Mouse (Mus musculus) forebrain, embryonic 15.5 days (tissue): ENCODE measurements around the gene 2310039H08Rik. TPM values are rescaled to one million over a fixed set of nuclear protein-coding genes. Genes with fewer than 3 reads are reported as not detected.

Source experiments
- ATAC-seq: fragments of 200-750 bp; cut with Nextera tagmentation; replicated peaks from 2 replicates; pipeline ENCODE4 v1.8.0; 2017; ENCODE audit warnings: mild to moderate bottlenecking, moderate TSS enrichment, moderate library complexity
- H3K27ac ChIP-seq: fragments of 300-500 bp; sonication (generic); replicated peaks from 2 replicates; pipeline ENCODE4 v1.5.1; 2015; ENCODE audit warnings: mild to moderate bottlenecking, inconsistent platforms
- H3K27me3 ChIP-seq: fragments of 300-500 bp; sonication (generic); 2 replicates; pipeline ENCODE4 v1.6.1; 2015; ENCODE audit warnings: inconsistent platforms
- H3K36me3 ChIP-seq: fragments of 300-500 bp; sonication (generic); 2 replicates; pipeline ENCODE4 v1.6.1; 2015; ENCODE audit warnings: mild to moderate bottlenecking, inconsistent platforms
- H3K4me1 ChIP-seq: fragments of 300-500 bp; sonication (generic); 2 replicates; pipeline ENCODE4 v1.6.1; 2015; ENCODE audit warnings: inconsistent platforms
- H3K4me2 ChIP-seq: fragments of 300-500 bp; sonication (generic); replicated peaks from 2 replicates; pipeline ENCODE4 v1.6.1; 2015; ENCODE audit warnings: mild to moderate bottlenecking, inconsistent platforms
- H3K4me3 ChIP-seq: fragments of 300-500 bp; sonication (generic); 2 replicates; pipeline ENCODE4 v1.5.1; 2015; ENCODE audit warnings: mild to moderate bottlenecking, inconsistent platforms
- H3K9ac ChIP-seq: fragments of 300-500 bp; sonication (generic); replicated peaks from 2 replicates; pipeline ENCODE4 v1.6.1; 2015; ENCODE audit warnings: mild to moderate bottlenecking, inconsistent platforms
- H3K9me3 ChIP-seq: fragments of 300-500 bp; sonication (generic); 2 replicates; pipeline ENCODE4 v1.6.1; 2016; ENCODE audit warnings: inconsistent platforms
- WGBS: fragments of 180-500 bp; shearing (Covaris S2); methylation state at CpG from one replicate; pipeline ENCODE4 v1.1.7; 2015; ENCODE audit warnings: mixed read lengths; 5-methylcytosine and 5-hydroxymethylcytosine counted together
- polyA plus RNA-seq: library from polyadenylated mRNA; unstranded; fragments of >200 nt; fragmentation: Nextera tagmentation; extraction: Ambion mirVana; gene quantifications from 2 replicates; pipeline ENCODE4 v1.2.1, GENCODE M21; 2015

2310039H08Rik gene
- polyA plus RNA-seq, 1 experiment from 2014 or later, result 56.0 TPM

DNA sequence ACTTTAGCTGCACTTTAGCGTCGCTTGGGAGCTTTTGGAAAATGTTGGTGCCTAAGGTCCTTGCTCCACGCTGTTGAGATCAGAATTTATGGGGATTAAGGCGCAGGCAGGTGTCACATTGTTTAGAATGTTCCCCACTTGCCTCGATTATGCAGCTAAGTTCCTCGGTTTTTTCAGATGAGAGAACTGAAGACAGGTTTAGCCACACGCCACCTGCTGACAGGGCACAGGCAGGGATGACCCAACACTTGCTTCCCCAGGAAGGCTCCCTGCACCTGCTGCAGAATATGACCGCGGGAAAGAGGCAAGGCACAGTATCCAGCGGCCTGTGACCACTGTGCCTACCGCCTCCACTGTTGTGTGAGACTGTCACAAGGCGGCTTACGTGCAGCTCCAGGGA is 43.9 kb downstream of the 2310039H08Rik start:
- no peak for ATAC-seq
- Histone ChIP-seq H3K9me3 (no peaks in the 10 kb centered on the region), H3K9ac (no peak overlapping the region), H3K36me3 (peaks cover 35% of the 10 kb centered on the region), H3K4me3 (no peak overlapping the region), H3K27me3 (no peaks in the 10 kb centered on the region), H3K4me2 (no peak overlapping the region), H3K4me1 (no peaks in the 10 kb centered on the region), H3K27ac (no peak overlapping the region)
- 71% methylated on average over 13 of the region's 13 CpGs for WGBS

DNA sequence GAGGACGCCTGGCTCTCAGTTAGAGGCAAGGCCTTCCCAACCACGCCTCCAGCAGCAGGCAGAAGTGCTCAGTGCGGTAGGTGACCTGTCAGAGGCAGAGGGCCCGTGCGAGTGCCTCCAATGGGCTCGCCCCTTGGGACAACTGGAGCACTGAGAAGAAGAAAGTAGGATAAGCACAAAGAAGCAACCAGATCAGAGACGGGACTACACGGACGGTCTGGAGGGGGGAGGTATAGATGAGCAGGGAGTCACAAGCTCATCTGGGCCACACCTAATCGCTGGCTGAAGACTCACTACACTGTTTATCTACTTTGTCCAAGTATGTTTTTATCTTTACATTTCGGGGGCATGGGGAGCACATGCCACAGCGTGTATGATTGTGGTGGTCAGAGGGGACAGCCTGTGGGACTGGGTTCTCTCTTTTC is 45.3 kb downstream of the 2310039H08Rik start:
- H3K36me3 ChIP-seq, result peaks cover 36% of the 10 kb centered on the region
- H3K4me2 ChIP-seq, result no peak overlapping the region
- no peak overlapping the region for H3K9ac ChIP-seq
- H3K4me3 ChIP-seq, result no peak overlapping the region
- H3K27ac ChIP-seq, result no peak overlapping the region
- no peak for ATAC-seq
- 94% methylated on average over 12 of the region's 12 CpGs for WGBS
- no peaks in the 10 kb centered on the region for H3K4me1 ChIP-seq
- H3K27me3 ChIP-seq, result no peaks in the 10 kb centered on the region
- H3K9me3 ChIP-seq, result no peaks in the 10 kb centered on the region

DNA sequence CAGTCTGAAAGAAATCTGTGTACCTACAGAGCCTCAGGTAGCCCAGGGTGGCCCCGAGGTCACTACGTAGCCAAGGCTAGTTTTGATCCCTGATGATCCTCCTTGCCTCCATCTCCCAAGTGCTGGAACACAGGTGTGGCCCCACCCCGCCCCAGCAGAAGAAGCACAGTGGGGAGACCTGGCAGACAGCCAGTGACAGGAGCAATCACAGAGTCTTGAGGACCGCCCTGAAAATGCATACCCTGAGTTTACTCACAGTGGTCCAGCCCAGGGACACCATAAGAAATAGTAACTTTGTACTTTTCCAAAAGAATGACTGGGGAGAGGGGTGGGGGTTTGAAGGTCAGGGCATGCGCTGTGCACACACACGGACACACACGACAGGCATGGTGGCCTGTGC is 48.2 kb downstream of the 2310039H08Rik start:
- Histone ChIP-seq H3K4me2 (no peak overlapping the region), H3K36me3 (peaks cover 56% of the 10 kb centered on the region), H3K4me1 (no peaks in the 10 kb centered on the region), H3K9me3 (no peaks in the 10 kb centered on the region), H3K27ac (no peak overlapping the region), H3K27me3 (no peaks in the 10 kb centered on the region), H3K9ac (no peak overlapping the region), H3K4me3 (no peak overlapping the region)
- no peak for ATAC-seq
- 90% methylated on average over 7 of the region's 7 CpGs for WGBS

Other genes with a start within 250 kb of the 2310039H08Rik start
- 16.8 and 17.4 TPM in 2 replicates for gene Cul9, start 226.2 kb upstream of the 2310039H08Rik start, polyA plus RNA-seq
- 3.3 and 5.4 TPM in 2 replicates for gene Srf, start 216.5 kb upstream of the 2310039H08Rik start, polyA plus RNA-seq
- gene Ptk7, start 143.1 kb upstream of the 2310039H08Rik start, polyA plus RNA-seq, result 32.1 and 33.0 TPM in 2 replicates
- 41.4 and 45.1 TPM in 2 replicates for gene Klc4, start 126.6 kb upstream of the 2310039H08Rik start, polyA plus RNA-seq
- gene Mrpl2, start 126.4 kb upstream of the 2310039H08Rik start, polyA plus RNA-seq, result 73.7 and 81.9 TPM in 2 replicates
- gene Cul7, start 122.3 kb upstream of the 2310039H08Rik start, polyA plus RNA-seq, result 35.9 and 36.5 TPM in 2 replicates
- 49.5 and 49.9 TPM in 2 replicates for gene Rrp36, start 98.3 kb upstream of the 2310039H08Rik start, polyA plus RNA-seq
- gene Mea1, start 93.8 kb upstream of the 2310039H08Rik start, polyA plus RNA-seq, result 214 and 222 TPM in 2 replicates
- gene Klhdc3, start 91.7 kb upstream of the 2310039H08Rik start, polyA plus RNA-seq, result 181 and 187 TPM in 2 replicates
- 88.0 and 93.4 TPM in 2 replicates for gene Ppp2r5d, start 67.5 kb upstream of the 2310039H08Rik start, polyA plus RNA-seq
- 25.2 and 27.9 TPM in 2 replicates for gene Pex6, start 61.2 kb upstream of the 2310039H08Rik start, polyA plus RNA-seq
- gene Gnmt, start 43.5 kb upstream of the 2310039H08Rik start, polyA plus RNA-seq, result 0.89 and 0.95 TPM in 2 replicates
- gene Cnpy3, start 20.4 kb upstream of the 2310039H08Rik start, polyA plus RNA-seq, result 66.4 and 69.1 TPM in 2 replicates
- gene Ptcra, start 8.9 kb upstream of the 2310039H08Rik start, polyA plus RNA-seq, result 0.19 and 0.27 TPM in 2 replicates
- 114 and 122 TPM in 2 replicates for gene Rpl7l1, start 10.0 kb downstream of the 2310039H08Rik start, polyA plus RNA-seq
- 8.9 and 9.2 TPM in 2 replicates for gene Bicral, start 85.8 kb downstream of the 2310039H08Rik start, polyA plus RNA-seq
- gene Tbcc, start 118.0 kb downstream of the 2310039H08Rik start, polyA plus RNA-seq, result 65.9 and 68.6 TPM in 2 replicates
- gene Prph2, start 137.8 kb downstream of the 2310039H08Rik start, polyA plus RNA-seq, result not detected in 2 replicates
- gene Ubr2, start 237.9 kb downstream of the 2310039H08Rik start, polyA plus RNA-seq, result 17.3 and 17.4 TPM in 2 replicates